Mouse (Mus musculus) hindbrain, embryonic 14.5 days (tissue): ENCODE measurements around the gene Hbq1a. TPM values are rescaled to one million over a fixed set of nuclear protein-coding genes. Genes with fewer than 3 reads are reported as not detected.
A peak's percentile ranks its signal among the peaks of the same experiment; 100 is the strongest.

ENCODE experiments used
- ATAC-seq: fragments of 200-750 bp; cut with Nextera tagmentation; 2 replicates; pipeline ENCODE4 v1.8.0; 2017; ENCODE audit warnings: moderate number of reproducible peaks, mild to moderate bottlenecking, moderate TSS enrichment, moderate library complexity; ENCODE audit not compliant: low FRiP score
- DNase-seq: peaks from one replicate; pipeline ENCODE4 v3.0.0-alpha.2; 2015; ENCODE audit warnings: low spot score
- H3K27ac ChIP-seq: fragments of 300-500 bp; sonication (generic); 2 replicates; pipeline ENCODE4 v1.5.1; 2014; ENCODE audit warnings: mild to moderate bottlenecking, moderate library complexity
- H3K27me3 ChIP-seq: fragments of 300-500 bp; sonication (generic); 2 replicates; pipeline ENCODE4 v1.6.1; 2014; ENCODE audit warnings: mild to moderate bottlenecking, low read length, mixed read lengths; ENCODE audit not compliant: control insufficient read depth, insufficient read depth
- H3K36me3 ChIP-seq: fragments of 300-500 bp; sonication (generic); replicated peaks from 2 replicates; pipeline ENCODE4 v1.6.1; 2014; ENCODE audit not compliant: control insufficient read depth, insufficient read depth
- H3K4me1 ChIP-seq: fragments of 300-500 bp; sonication (generic); replicated peaks from 2 replicates; pipeline ENCODE4 v1.6.1; 2014; ENCODE audit warnings: antibody characterized with exemption, low read length, mixed read lengths; ENCODE audit not compliant: control insufficient read depth, insufficient read depth
- H3K4me2 ChIP-seq: fragments of 300-500 bp; sonication (generic); replicated peaks from 2 replicates; pipeline ENCODE4 v1.6.1; 2014; ENCODE audit warnings: mild to moderate bottlenecking, moderate library complexity
- H3K4me3 ChIP-seq: fragments of 300-500 bp; sonication (generic); replicated peaks from 2 replicates; pipeline ENCODE4 v1.5.1; 2014; ENCODE audit warnings: mild to moderate bottlenecking, low read length
- H3K9ac ChIP-seq: fragments of 300-500 bp; sonication (generic); 2 replicates; pipeline ENCODE4 v1.6.1; 2014
- H3K9me3 ChIP-seq: fragments of 300-500 bp; sonication (generic); 2 replicates; pipeline ENCODE4 v1.6.1; 2016; ENCODE audit warnings: low read length; ENCODE audit not compliant: control insufficient read depth
- WGBS: fragments of 180-500 bp; shearing (Covaris S2); extraction: QIAGEN DNeasy Blood & Tissue Kit; methylation state at CpG from one replicate; pipeline ENCODE4 v1.1.7; 2014; 5-methylcytosine and 5-hydroxymethylcytosine counted together
- polyA plus RNA-seq: library from polyadenylated mRNA; unstranded; fragments of >200 nt; fragmentation: Nextera tagmentation; extraction: Ambion mirVana; gene quantifications from 2 replicates; pipeline ENCODE4 v1.2.1, GENCODE M21; 2014

Gene Hbq1a
- polyA plus RNA-seq, 1 experiment from 2014 or later: 0.96 TPM

DNA sequence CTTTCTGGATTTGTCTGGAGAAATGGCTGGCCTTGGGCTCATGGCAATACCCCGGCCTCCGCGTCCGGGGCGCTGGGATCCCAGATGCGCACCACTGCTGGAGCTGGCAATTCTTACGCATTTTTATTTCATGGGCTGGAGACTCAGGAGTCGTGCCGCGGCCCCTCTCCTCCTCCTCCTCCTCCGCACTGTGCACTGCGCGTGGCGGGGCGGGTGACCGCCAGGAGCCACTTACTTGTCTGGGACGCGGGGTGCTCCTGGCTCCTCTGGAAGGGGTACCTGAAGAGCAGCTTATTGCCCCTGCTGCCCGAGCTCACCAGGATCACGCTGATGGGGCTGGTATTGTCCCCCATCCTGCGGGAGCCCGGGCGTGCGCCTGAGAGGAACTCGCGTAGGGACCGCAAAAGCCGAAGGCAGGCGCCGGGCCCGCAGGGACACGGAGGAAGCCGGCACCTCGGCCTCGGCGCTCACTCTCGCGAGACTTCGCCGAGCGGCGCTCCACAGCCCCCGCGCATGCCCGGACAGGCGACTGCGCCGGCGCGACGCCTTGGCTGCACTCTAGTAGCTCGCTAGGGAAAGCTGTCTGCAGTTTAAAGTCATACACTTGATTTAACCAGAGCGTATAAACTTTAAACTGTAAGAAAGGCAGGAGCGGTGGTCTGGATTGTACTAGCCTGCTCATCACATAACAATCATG, 32.5 kb upstream of the Hbq1a start, which contains the start of gene Nprl3:
Gene Nprl3 (minus strand): TSS at position 520 of the 697 bp plus-strand sequence.
- under 1% methylated on average over 54 of the region's 54 CpGs for WGBS

DNA sequence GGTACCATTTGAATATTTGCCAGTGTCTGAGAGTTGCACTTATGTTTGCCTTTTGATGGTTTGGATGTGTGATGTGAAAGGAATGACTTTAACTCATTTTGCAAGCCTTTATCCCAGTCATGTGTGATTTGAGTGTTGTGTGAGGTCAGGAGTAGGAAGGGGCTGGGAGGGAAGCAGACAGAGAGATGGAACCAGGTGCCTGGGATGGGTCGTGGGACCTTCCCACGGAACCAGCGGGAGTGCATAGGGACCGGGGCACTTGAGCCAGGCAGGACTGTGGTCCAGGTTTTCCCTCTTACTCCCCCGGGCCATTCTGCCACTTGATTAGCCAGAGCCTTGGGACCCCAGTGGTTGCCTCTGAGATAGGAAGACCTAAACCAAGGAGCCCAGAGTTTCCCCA, 31.9 kb upstream of the Hbq1a start:
- no peaks in the 10 kb centered on the region for H3K27me3 ChIP-seq
- H3K4me1 ChIP-seq: peaks cover 20% of the 10 kb centered on the region
- peak overlapping the region; percentile 60 for H3K4me2 ChIP-seq
- peak overlapping the region; percentile 72 for H3K4me3 ChIP-seq
- H3K27ac ChIP-seq: peak overlapping the region; percentile 92
- H3K9me3 ChIP-seq: no peaks in the 10 kb centered on the region
- peak overlapping the region; percentile 96 for H3K9ac ChIP-seq
- no peaks in the 10 kb centered on the region for H3K36me3 ChIP-seq
- WGBS: 24% methylated on average over 5 of the region's 5 CpGs
- ATAC-seq: peak; percentile 25; the same call in 1 of the 2 replicates
- DNase-seq: no peak

More for the DNA sequence above, 32.5 kb upstream of the Hbq1a start, which contains the start of gene Nprl3:
- Histone ChIP-seq H3K4me2 (peak within 1 kb of the TSS; percentile 60), H3K9ac (peak within 1 kb of the TSS; percentile 96), H3K4me1 (peaks cover 20% of the 10 kb centered on the region), H3K27me3 (no peaks in the 10 kb centered on the region), H3K9me3 (no peaks in the 10 kb centered on the region), H3K4me3 (peak within 1 kb of the TSS; percentile 72), H3K36me3 (no peaks in the 10 kb centered on the region), H3K27ac (peak within 1 kb of the TSS; percentile 92)
- DNase-seq (peak; percentile 95), ATAC-seq (peak; percentile 99)

DNA sequence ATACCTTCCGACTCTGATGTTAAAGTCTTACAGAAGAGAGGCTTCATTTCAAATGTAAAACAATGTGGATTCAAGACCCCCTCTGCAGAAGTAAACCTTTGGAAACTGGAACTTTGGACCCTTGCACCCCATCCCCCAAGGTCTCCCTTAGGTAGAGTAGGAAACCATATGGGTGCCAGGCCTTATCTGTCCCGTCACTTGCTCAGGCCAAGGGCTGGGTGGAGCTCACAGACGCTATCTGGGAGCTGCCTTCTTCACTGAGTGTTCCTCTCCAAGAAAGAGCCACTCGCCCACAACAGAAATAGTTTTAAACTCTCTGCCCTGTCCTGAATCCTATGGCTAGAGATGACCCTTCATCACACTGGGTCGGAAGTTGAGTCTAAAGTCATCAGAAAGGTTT, 30.9 kb upstream of the Hbq1a start:
- DNase-seq (no peak), ATAC-seq (no peak)
- H3K27me3 ChIP-seq: no peaks in the 10 kb centered on the region
- H3K36me3 ChIP-seq: no peaks in the 10 kb centered on the region
- H3K4me1 ChIP-seq: peaks cover 20% of the 10 kb centered on the region
- H3K4me3 ChIP-seq: no peak overlapping the region
- H3K27ac ChIP-seq: no peak overlapping the region
- H3K4me2 ChIP-seq: no peak overlapping the region
- WGBS: 88% methylated on average over 5 of the region's 5 CpGs
- no peak overlapping the region for H3K9ac ChIP-seq
- no peaks in the 10 kb centered on the region for H3K9me3 ChIP-seq

- H3K4me1 ChIP-seq: peaks cover 11% of the 10 kb centered on the region
- no peaks in the 10 kb centered on the region for H3K36me3 ChIP-seq
- H3K4me3 ChIP-seq: no peak overlapping the region
- no peak overlapping the region for H3K9ac ChIP-seq
- H3K27me3 ChIP-seq: no peaks in the 10 kb centered on the region
- no peak overlapping the region for H3K27ac ChIP-seq
- ATAC-seq (no peak), DNase-seq (no peak)
- no peaks in the 10 kb centered on the region for H3K9me3 ChIP-seq
- H3K4me2 ChIP-seq: no peak overlapping the region
- 46% methylated on average over 4 of the region's 4 CpGs for WGBS
Observed at GRCm38 (mm10) chr11:32271178-32271577, 28.7 kb upstream of the Hbq1a start.

- no peak within 1 kb of the TSS for H3K4me3 ChIP-seq
- no peak for ATAC-seq
- no peaks in the 10 kb centered on the region for H3K36me3 ChIP-seq
- no peak for DNase-seq
- H3K4me1 ChIP-seq: no peaks in the 10 kb centered on the region
- no peak within 1 kb of the TSS for H3K4me2 ChIP-seq
- no peak within 1 kb of the TSS for H3K9ac ChIP-seq
- H3K27me3 ChIP-seq: no peaks in the 10 kb centered on the region
- WGBS: 77% methylated on average over 3 of the region's 3 CpGs
- H3K9me3 ChIP-seq: no peaks in the 10 kb centered on the region
- no peak within 1 kb of the TSS for H3K27ac ChIP-seq
Observed at GRCm38 (mm10) chr11:32276347-32276746, 23.5 kb upstream of the Hbq1a start, which contains the start of gene Hba-x. Gene Hba-x, plus strand, starts transcription at chr11:32276400.

DNA sequence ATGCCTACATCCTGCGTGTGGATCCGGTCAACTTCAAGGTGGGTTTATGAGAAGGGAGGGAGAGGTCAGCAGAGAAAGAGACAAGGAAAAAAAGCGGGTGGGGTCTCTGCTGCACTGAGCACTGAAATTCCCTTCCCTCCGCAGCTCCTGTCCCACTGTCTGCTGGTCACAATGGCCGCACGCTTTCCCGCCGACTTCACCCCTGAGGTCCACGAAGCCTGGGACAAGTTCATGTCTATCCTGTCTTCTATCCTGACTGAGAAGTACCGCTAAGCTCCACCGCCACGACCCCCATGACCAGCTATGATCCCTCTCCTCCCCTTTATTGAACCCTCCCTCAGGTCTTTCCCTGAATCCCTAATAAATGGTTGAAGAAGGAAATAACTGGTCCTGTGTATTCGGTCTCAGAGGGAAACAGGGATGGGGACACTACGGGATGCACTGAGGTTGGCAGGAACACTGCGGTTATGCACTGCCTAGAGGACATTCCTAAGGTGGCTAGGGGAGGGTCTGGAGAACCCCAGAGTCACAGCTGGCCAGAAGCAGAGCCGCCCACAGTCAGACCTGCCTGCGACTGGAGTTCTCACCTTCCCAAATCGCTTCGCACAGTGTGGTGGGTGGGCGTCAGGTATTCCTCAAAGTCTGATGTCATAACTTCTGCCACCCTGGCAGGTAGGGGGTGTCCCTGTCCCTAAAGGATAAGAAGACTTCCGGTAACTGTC, 22.0 kb upstream of the Hbq1a start:
- H3K9me3 ChIP-seq: no peaks in the 10 kb centered on the region
- H3K4me3 ChIP-seq: no peak overlapping the region
- no peak overlapping the region for H3K27ac ChIP-seq
- no peaks in the 10 kb centered on the region for H3K27me3 ChIP-seq
- WGBS: 72% methylated on average over 21 of the region's 21 CpGs
- no peaks in the 10 kb centered on the region for H3K4me1 ChIP-seq
- H3K4me2 ChIP-seq: no peak overlapping the region
- no peaks in the 10 kb centered on the region for H3K36me3 ChIP-seq
- DNase-seq (no peak), ATAC-seq (no peak)
- no peak overlapping the region for H3K9ac ChIP-seq

- ATAC-seq (no peak), DNase-seq (no peak)
- WGBS: 86% methylated on average over 12 of the region's 12 CpGs
- Histone ChIP-seq H3K36me3 (no peaks in the 10 kb centered on the region), H3K9ac (no peak overlapping the region), H3K4me3 (no peak overlapping the region), H3K9me3 (no peaks in the 10 kb centered on the region), H3K4me1 (no peaks in the 10 kb centered on the region), H3K4me2 (no peak overlapping the region), H3K27ac (no peak overlapping the region), H3K27me3 (no peaks in the 10 kb centered on the region)
Observed at GRCm38 (mm10) chr11:32278458-32278957, 21.4 kb upstream of the Hbq1a start.

- H3K9me3 ChIP-seq: no peaks in the 10 kb centered on the region
- no peak for ATAC-seq
- WGBS: 76% methylated on average over 2 of the region's 2 CpGs
Observed at GRCm38 (mm10) chr11:32280646-32281045, 19.2 kb upstream of the Hbq1a start.

GRCm38 (mm10) chr11:32281416-32282144, 18.3 kb upstream of the Hbq1a start:
- no peaks in the 10 kb centered on the region for H3K27me3 ChIP-seq
- 47% methylated on average over 1 of the region's 1 CpGs for WGBS
- no peaks in the 10 kb centered on the region for H3K4me1 ChIP-seq
- no peak overlapping the region for H3K4me2 ChIP-seq
- no peak overlapping the region for H3K9ac ChIP-seq
- H3K36me3 ChIP-seq: no peaks in the 10 kb centered on the region
- no peak overlapping the region for H3K27ac ChIP-seq
- H3K4me3 ChIP-seq: no peak overlapping the region
- DNase-seq (no peak), ATAC-seq (no peak)
- no peaks in the 10 kb centered on the region for H3K9me3 ChIP-seq

More at GRCm38 (mm10) chr11:32280646-32281045, 19.2 kb upstream of the Hbq1a start:
- no peak overlapping the region for H3K4me2 ChIP-seq
- no peak for DNase-seq
- no peaks in the 10 kb centered on the region for H3K36me3 ChIP-seq
- H3K4me1 ChIP-seq: no peaks in the 10 kb centered on the region
- H3K4me3 ChIP-seq: no peak overlapping the region
- no peak overlapping the region for H3K27ac ChIP-seq
- H3K9ac ChIP-seq: no peak overlapping the region
- no peaks in the 10 kb centered on the region for H3K27me3 ChIP-seq
